Mouse (Mus musculus): ENCODE data around the gene Arhgap25. TPM values are rescaled to one million over a fixed set of nuclear protein-coding genes. Genes with fewer than 3 reads are reported as not detected.
A peak's percentile ranks its signal among the peaks of the same experiment; 100 is the strongest.

The Arhgap25 gene
- polyA plus RNA-seq, 1 experiment = 1.9 TPM

- Histone ChIP-seq H3K4me1 (ENCODE audit: control insufficient read depth, insufficient read depth, insufficient read length, low read length) (peaks cover 3% of the 10 kb centered on the region; the same call in 1 of the 2 replicates), H3K36me3 (ENCODE audit: control insufficient read depth, insufficient read depth, low read length) (no peaks in the 10 kb centered on the region), H3K4me3 (ENCODE audit: low read depth, low read length) (no peak overlapping the region), H3K27me3 (ENCODE audit: control insufficient read depth, insufficient read depth, low read length) (peaks cover 2% of the 10 kb centered on the region; the same call in 1 of the 2 replicates), H3K27ac (ENCODE audit: insufficient read depth, low read depth, low read length) (peak overlapping the region; percentile 48)
- TF ChIP-seq POLR2A (IDR thresholded peaks at IDR 0.05; ENCODE audit: low read depth, low read length) (no peak), CTCF (IDR thresholded peaks at IDR 0.05; ENCODE audit: extremely low read depth, insufficient read length, insufficient replicate concordance, low read depth, low read length) (no peak)
- WGBS = 82% methylated on average over 1 of the region's 1 CpGs
These were observed 29.5 kb downstream of the Arhgap25 start for GRCm38 (mm10) chr6:87503536-87503935.

GRCm38 (mm10) chr6:87502831-87503286 is 30.2 kb downstream of the Arhgap25 start:
- Histone ChIP-seq H3K27ac (ENCODE audit: insufficient read depth, low read depth, low read length) (peak overlapping the region; percentile 73), H3K27me3 (ENCODE audit: control insufficient read depth, insufficient read depth, low read length) (peaks cover 2% of the 10 kb centered on the region; the same call in 1 of the 2 replicates), H3K36me3 (ENCODE audit: control insufficient read depth, insufficient read depth, low read length) (no peaks in the 10 kb centered on the region), H3K4me1 (ENCODE audit: control insufficient read depth, insufficient read depth, insufficient read length, low read length) (peaks cover 3% of the 10 kb centered on the region; the same call in 1 of the 2 replicates), H3K4me3 (ENCODE audit: low read depth, low read length) (no peak overlapping the region)
- TF ChIP-seq CTCF (IDR thresholded peaks at IDR 0.05; ENCODE audit: extremely low read depth, insufficient read length, insufficient replicate concordance, low read depth, low read length) = no peak
- no peak for TF ChIP-seq POLR2A (IDR thresholded peaks at IDR 0.05; ENCODE audit: low read depth, low read length)
- WGBS = 52% methylated on average over 10 of the region's 10 CpGs

GRCm38 (mm10) chr6:87502411-87502810 is 30.6 kb downstream of the Arhgap25 start:
- WGBS = 47% methylated on average over 6 of the region's 6 CpGs
- TF ChIP-seq CTCF (IDR thresholded peaks at IDR 0.05; ENCODE audit: extremely low read depth, insufficient read length, insufficient replicate concordance, low read depth, low read length) (no peak), POLR2A (IDR thresholded peaks at IDR 0.05; ENCODE audit: low read depth, low read length) (no peak)
- Histone ChIP-seq H3K4me3 (ENCODE audit: low read depth, low read length) (no peak overlapping the region), H3K36me3 (ENCODE audit: control insufficient read depth, insufficient read depth, low read length) (no peaks in the 10 kb centered on the region), H3K27ac (ENCODE audit: insufficient read depth, low read depth, low read length) (peak overlapping the region; percentile 73), H3K4me1 (ENCODE audit: control insufficient read depth, insufficient read depth, insufficient read length, low read length) (peaks cover 3% of the 10 kb centered on the region; the same call in 1 of the 2 replicates), H3K27me3 (ENCODE audit: control insufficient read depth, insufficient read depth, low read length) (peaks cover 2% of the 10 kb centered on the region; the same call in 1 of the 2 replicates)

DNA sequence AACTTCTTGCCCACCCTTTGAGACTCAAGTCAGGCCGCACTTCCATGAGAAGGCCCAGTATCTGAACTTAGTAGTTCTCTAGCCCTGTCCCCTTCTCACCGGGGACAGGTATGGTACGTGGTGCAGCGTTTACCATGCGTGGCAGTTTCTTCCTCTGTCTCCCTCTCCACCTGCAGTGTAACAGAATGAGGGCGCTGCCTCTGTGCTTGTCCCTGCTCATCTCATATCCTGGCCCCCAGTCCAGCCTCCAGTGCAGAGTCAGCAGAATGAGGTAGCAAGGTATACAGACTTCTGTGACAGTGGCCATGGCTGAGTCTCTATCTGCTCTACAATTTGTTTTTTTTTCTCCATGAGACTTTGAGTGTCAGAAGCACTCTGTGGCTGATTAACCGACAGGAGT is 32.4 kb downstream of the Arhgap25 start:
- H3K4me1 ChIP-seq (ENCODE audit: control insufficient read depth, insufficient read depth, insufficient read length, low read length) = peaks cover 3% of the 10 kb centered on the region; the same call in 1 of the 2 replicates
- TF ChIP-seq CTCF (IDR thresholded peaks at IDR 0.05; ENCODE audit: extremely low read depth, insufficient read length, insufficient replicate concordance, low read depth, low read length) (no peak), POLR2A (IDR thresholded peaks at IDR 0.05; ENCODE audit: low read depth, low read length) (no peak)
- H3K4me3 ChIP-seq (ENCODE audit: low read depth, low read length) = no peak overlapping the region
- 87% methylated on average over 7 of the region's 7 CpGs for WGBS
- H3K27me3 ChIP-seq (ENCODE audit: control insufficient read depth, insufficient read depth, low read length) = peaks cover 2% of the 10 kb centered on the region; the same call in 1 of the 2 replicates
- H3K36me3 ChIP-seq (ENCODE audit: control insufficient read depth, insufficient read depth, low read length) = no peaks in the 10 kb centered on the region
- no peak overlapping the region for H3K27ac ChIP-seq (ENCODE audit: insufficient read depth, low read depth, low read length)

DNA sequence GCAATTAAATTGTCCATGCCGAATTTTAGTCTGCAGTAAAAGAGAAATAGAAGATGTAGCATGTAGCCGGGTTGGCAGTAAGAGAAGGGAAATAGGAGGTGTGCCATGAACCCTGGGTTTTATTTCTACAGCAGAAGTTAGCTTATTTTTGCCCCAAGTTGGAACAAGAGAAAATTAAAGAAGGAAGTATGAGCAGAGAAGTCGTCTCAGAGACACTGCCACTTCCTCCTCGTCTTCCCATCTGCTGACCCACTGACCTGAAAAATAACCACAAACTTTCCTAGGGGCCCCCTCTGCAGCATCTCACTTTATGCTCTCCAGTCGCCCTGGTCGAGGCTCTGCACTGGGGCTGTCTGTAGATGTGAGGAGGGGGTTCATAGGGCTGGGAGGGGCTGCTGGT is 33.3 kb downstream of the Arhgap25 start:
- H3K27me3 ChIP-seq (ENCODE audit: control insufficient read depth, insufficient read depth, low read length) = peaks cover 2% of the 10 kb centered on the region; the same call in 1 of the 2 replicates
- no peaks in the 10 kb centered on the region for H3K36me3 ChIP-seq (ENCODE audit: control insufficient read depth, insufficient read depth, low read length)
- H3K4me3 ChIP-seq (ENCODE audit: low read depth, low read length) = no peak overlapping the region
- WGBS = 38% methylated on average over 6 of the region's 6 CpGs
- no peaks in the 10 kb centered on the region; the same call in 1 of the 2 replicates for H3K4me1 ChIP-seq (ENCODE audit: control insufficient read depth, insufficient read depth, insufficient read length, low read length)
- no peak for TF ChIP-seq CTCF (IDR thresholded peaks at IDR 0.05; ENCODE audit: extremely low read depth, insufficient read length, insufficient replicate concordance, low read depth, low read length)
- TF ChIP-seq POLR2A (IDR thresholded peaks at IDR 0.05; ENCODE audit: low read depth, low read length) = no peak
- H3K27ac ChIP-seq (ENCODE audit: insufficient read depth, low read depth, low read length) = no peak overlapping the region

- 60% methylated on average over 9 of the region's 9 CpGs for WGBS
- Histone ChIP-seq H3K4me3 (ENCODE audit: low read depth, low read length) (peak overlapping the region; percentile 63), H3K27me3 (ENCODE audit: control insufficient read depth, insufficient read depth, low read length) (peaks cover 2% of the 10 kb centered on the region; the same call in 1 of the 2 replicates), H3K27ac (ENCODE audit: insufficient read depth, low read depth, low read length) (peak overlapping the region; percentile 42), H3K36me3 (ENCODE audit: control insufficient read depth, insufficient read depth, low read length) (no peaks in the 10 kb centered on the region), H3K4me1 (ENCODE audit: control insufficient read depth, insufficient read depth, insufficient read length, low read length) (no peaks in the 10 kb centered on the region; the same call in 1 of the 2 replicates)
- TF ChIP-seq CTCF (IDR thresholded peaks at IDR 0.05; ENCODE audit: extremely low read depth, insufficient read length, insufficient replicate concordance, low read depth, low read length) = no peak
- no peak for TF ChIP-seq POLR2A (IDR thresholded peaks at IDR 0.05; ENCODE audit: low read depth, low read length)
These were observed 36.9 kb downstream of the Arhgap25 start for GRCm38 (mm10) chr6:87496143-87496542.

DNA sequence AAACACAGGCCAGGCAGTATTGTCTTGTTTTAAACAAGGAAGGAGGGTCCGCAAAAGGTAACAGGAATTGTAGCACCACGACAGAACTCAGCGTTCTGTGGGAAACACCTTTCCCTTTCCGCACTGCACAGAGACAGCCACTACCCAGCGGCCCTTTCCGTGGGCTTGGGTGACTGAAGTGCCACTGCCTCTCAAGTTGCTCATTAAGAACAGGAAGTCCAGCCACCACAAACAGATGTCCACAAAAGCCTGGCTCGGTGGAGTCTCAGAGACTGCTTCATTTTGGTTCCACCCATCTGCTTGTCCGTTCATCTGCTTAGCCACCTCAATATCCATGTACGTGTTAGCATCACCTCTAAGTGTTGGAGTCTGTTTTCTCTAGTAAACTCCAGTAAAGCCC is 38.7 kb downstream of the Arhgap25 start:
- TF ChIP-seq POLR2A (IDR thresholded peaks at IDR 0.05; ENCODE audit: low read depth, low read length) = no peak
- no peak for TF ChIP-seq CTCF (IDR thresholded peaks at IDR 0.05; ENCODE audit: extremely low read depth, insufficient read length, insufficient replicate concordance, low read depth, low read length)
- Histone ChIP-seq H3K36me3 (ENCODE audit: control insufficient read depth, insufficient read depth, low read length) (no peaks in the 10 kb centered on the region), H3K27ac (ENCODE audit: insufficient read depth, low read depth, low read length) (no peak overlapping the region), H3K4me3 (ENCODE audit: low read depth, low read length) (0 out of 2 replicates have a peak overlapping the region, but pooled peaks have one; percentile 19), H3K4me1 (ENCODE audit: control insufficient read depth, insufficient read depth, insufficient read length, low read length) (no peaks in the 10 kb centered on the region), H3K27me3 (ENCODE audit: control insufficient read depth, insufficient read depth, low read length) (no peaks in the 10 kb centered on the region)
- 61% methylated on average over 9 of the region's 9 CpGs for WGBS
